Mouse (Mus musculus): Measurements from ENCODE around the gene Ksr1.

DNA sequence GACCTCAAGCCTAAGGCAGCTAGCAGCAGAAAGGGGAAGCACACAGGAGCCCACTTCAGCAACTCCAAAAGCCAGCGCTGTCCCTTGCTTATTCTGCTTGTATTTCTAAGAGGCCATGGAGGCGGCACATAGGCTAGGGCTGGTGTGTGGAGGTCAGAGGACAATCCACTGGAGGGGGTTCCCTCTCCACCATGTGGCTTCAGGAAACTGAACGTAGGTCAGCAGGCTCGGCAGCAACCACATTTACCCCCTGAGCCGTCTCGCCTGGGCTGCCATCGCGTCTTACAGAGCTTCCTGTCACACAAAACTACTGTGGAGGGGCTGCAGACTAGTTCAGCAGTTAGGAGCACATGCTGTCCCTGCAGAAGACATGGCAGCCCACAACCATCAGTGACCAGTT is 20.4 kb downstream of the Ksr1 start:
- no peak for TF ChIP-seq POLR2A (IDR thresholded peaks at IDR 0.05; ENCODE audit: borderline replicate concordance, extremely low read depth, low read depth, low read length)
- TF ChIP-seq CTCF (IDR thresholded peaks at IDR 0.05; ENCODE audit: insufficient read depth, low read length) = no peak

Data from lung, adult 2 months (tissue).